Mouse (Mus musculus) ES-E14 (cell line): ENCODE results near the gene Inpp4b. TPM values are rescaled to one million over a fixed set of nuclear protein-coding genes. Genes with fewer than 3 reads are reported as not detected.

Experiments
- DNase-seq: peaks from one replicate; pipeline ENCODE4 v3.0.0-alpha.2; 2013; ENCODE audit warnings: low read depth, low spot score
- H3K27ac ChIP-seq: 2 replicates; pipeline ENCODE4 v1.5.1; 2012; ENCODE audit warnings: low read depth, mild to moderate bottlenecking, low read length, moderate library complexity, mixed read lengths; ENCODE audit not compliant: poor library complexity, insufficient read depth, severe bottlenecking
- H3K36me3 ChIP-seq: 2 replicates; pipeline ENCODE4 v1.6.1; 2012; ENCODE audit warnings: mild to moderate bottlenecking, low read length, moderate library complexity, mixed read lengths; ENCODE audit not compliant: control insufficient read depth, poor library complexity, insufficient read depth, severe bottlenecking
- H3K4me1 ChIP-seq, 2 experiments: fragments of 150-350 bp in 1 of 2; sonication (generic) in 1 of 2; 2 replicates each; pipeline ENCODE4 v1.6.1; 2012; ENCODE audit warnings: low read length in 2 of 2, mild to moderate bottlenecking in 1 of 2, mixed read lengths in 1 of 2; ENCODE audit not compliant: control insufficient read depth in 2 of 2, insufficient read depth in 2 of 2, poor library complexity in 1 of 2
- H3K4me3 ChIP-seq, 2 experiments: fragments of 150-350 bp in 1 of 2; sonication (generic) in 1 of 2; 2 replicates each; pipeline ENCODE4 v1.5.1; 2012; ENCODE audit warnings: low read length in 2 of 2, low read depth in 1 of 2, mild to moderate bottlenecking in 1 of 2, mixed read lengths in 1 of 2; ENCODE audit not compliant: insufficient read depth in 1 of 2, poor library complexity in 1 of 2, severe bottlenecking in 1 of 2
- H3K9ac ChIP-seq: 2 replicates; pipeline ENCODE4 v1.6.1; 2012; ENCODE audit warnings: low read depth, mild to moderate bottlenecking, low read length, mixed read lengths; ENCODE audit not compliant: poor library complexity, insufficient read depth, severe bottlenecking
- H3K9me3 ChIP-seq: fragments of 150-350 bp; sonication (generic); 2 replicates; pipeline ENCODE4 v1.6.1; 2012; ENCODE audit warnings: low read depth, mild to moderate bottlenecking, low read length; ENCODE audit not compliant: control insufficient read depth, insufficient read depth
- CHD2 ChIP-seq: IDR thresholded peaks from 2 replicates; pipeline ENCODE4 v1.6.1; 2014; ENCODE audit warnings: mild to moderate bottlenecking, low read depth, low read length, inconsistent platforms
- HCFC1 ChIP-seq: IDR thresholded peaks from 2 replicates; pipeline ENCODE4 v1.6.1; 2012; ENCODE audit warnings: low read length, inconsistent platforms, borderline replicate concordance; ENCODE audit not compliant: insufficient read depth
- MAFK ChIP-seq: IDR thresholded peaks from 2 replicates; pipeline ENCODE4 v1.6.1; 2014; ENCODE audit warnings: mild to moderate bottlenecking, low read depth, low read length, inconsistent platforms; ENCODE audit not compliant: insufficient read depth
- ZC3H11A ChIP-seq: IDR thresholded peaks from 2 replicates; pipeline ENCODE4 v1.6.1; 2012; ENCODE audit warnings: low read depth, mild to moderate bottlenecking, inconsistent platforms, low read length, borderline replicate concordance
- ZNF384 ChIP-seq: IDR thresholded peaks from 2 replicates; pipeline ENCODE4 v1.6.1; 2012; ENCODE audit warnings: low read depth, low read length, inconsistent platforms
- in situ Hi-C, 2 experiments: fragments of 600-800 bp; cut with MboI; formaldehyde crosslinking; loops; one replicate each; pipeline ENCODE4 v1.15.1; 2025; ENCODE audit warnings: low sequenced_read_pairs in 2 of 2, inconsistent platforms in 1 of 2; ENCODE audit not compliant: unreplicated experiment in 2 of 2
- total RNA-seq: library from RNA; depleted of rRNA; stranded (reverse); fragments of 300-350 nt; gene quantifications from 2 replicates; pipeline ENCODE4 v1.2.3, GENCODE M21; 2012

Inpp4b gene
- total RNA-seq, 1 experiment, result 0.98 TPM

GRCm38 (mm10) chr8:81862738-81863137 is 520.4 kb downstream of the Inpp4b start:
- in situ Hi-C loops, result no loop called here
- no peaks in the 10 kb centered on the region for H3K9me3 ChIP-seq
- TF ChIP-seq CHD2 (no peak), HCFC1 (no peak), ZC3H11A (no peak), MAFK (no peak), ZNF384 (no peak)
- H3K9ac ChIP-seq, result no peak overlapping the region
- no peaks in the 10 kb centered on the region for H3K4me1 ChIP-seq
- H3K4me3 ChIP-seq, result no peak overlapping the region
- H3K27ac ChIP-seq, result no peak overlapping the region
- DNase-seq, result no peak
- no peaks in the 10 kb centered on the region for H3K36me3 ChIP-seq

DNA sequence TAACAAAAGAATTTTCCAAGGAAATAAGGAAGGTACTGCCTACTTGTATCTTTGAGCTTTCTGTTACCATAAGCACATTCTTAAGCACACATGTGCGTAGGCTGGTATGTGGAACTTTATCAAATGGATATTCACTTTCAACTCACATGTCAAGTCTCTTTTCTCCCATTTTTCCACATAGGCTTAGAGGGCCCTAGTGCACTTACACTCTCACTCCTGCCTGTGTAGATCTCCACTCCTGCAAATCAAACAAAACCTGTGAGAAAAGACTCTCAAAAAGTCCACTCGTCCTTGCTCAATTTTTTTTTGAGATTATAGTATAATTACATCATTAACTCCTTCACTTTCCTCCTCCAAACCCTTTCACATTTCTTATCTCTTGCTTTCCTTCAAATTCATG is 522.0 kb downstream of the Inpp4b start:
- H3K36me3 ChIP-seq, result no peaks in the 10 kb centered on the region
- H3K4me1 ChIP-seq, result no peaks in the 10 kb centered on the region
- H3K4me3 ChIP-seq, result no peak overlapping the region
- TF ChIP-seq ZNF384, result no peak
- no peak for TF ChIP-seq HCFC1
- no peak for TF ChIP-seq ZC3H11A
- no peak for TF ChIP-seq MAFK
- TF ChIP-seq CHD2, result no peak
- no peak overlapping the region for H3K9ac ChIP-seq
- no peak overlapping the region for H3K27ac ChIP-seq
- no peaks in the 10 kb centered on the region for H3K9me3 ChIP-seq
- DNase-seq, result no peak
- in situ Hi-C loops, result no loop called here

DNA sequence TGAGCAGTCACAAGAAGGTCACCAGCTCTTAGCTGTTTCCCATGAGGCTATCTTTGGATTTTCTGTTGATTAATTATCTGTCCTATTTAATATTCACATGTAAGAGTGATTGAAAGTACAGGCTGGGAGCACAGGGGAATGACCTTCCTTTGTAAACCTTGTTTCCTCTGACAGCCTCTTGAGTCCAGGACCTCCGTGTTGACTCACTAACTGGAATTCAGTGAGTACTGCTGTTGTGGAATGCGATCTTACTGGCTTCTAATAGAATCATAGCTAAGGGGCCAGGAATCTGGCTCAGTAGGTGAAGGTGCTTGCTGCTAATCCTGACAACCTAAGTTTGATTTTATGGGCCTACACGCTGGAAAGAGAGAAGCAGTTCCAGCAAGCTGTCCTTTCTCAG is 523.3 kb downstream of the Inpp4b start:
- Histone ChIP-seq H3K9me3 (no peaks in the 10 kb centered on the region), H3K4me1 (no peaks in the 10 kb centered on the region), H3K4me3 (no peak overlapping the region), H3K9ac (no peak overlapping the region), H3K36me3 (no peaks in the 10 kb centered on the region), H3K27ac (no peak overlapping the region)
- DNase-seq, result no peak
- no peak for TF ChIP-seq MAFK
- TF ChIP-seq CHD2, result no peak
- TF ChIP-seq HCFC1, result no peak
- in situ Hi-C loops, result no loop called here

DNA sequence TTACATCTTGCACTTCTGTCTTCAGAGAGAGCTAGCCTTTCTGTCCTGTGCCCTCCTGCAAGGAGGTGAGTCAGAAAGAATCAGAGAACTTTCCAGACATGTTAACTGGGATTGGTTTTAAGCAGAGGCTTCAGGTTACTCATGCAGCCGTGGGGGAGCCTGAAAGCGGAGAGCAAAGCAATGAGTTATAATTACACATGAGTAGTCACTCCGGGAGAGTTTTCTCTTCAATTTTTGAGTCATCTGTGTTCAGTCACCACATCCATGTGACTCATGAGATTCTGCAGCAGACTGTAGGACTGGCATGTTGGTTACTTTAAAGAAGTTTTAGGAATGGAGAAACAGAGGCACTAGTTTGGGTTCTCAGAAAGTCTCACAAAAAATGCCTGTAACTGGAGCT is 524.7 kb downstream of the Inpp4b start:
- no peak for DNase-seq
- TF ChIP-seq MAFK, result no peak
- no peak for TF ChIP-seq ZC3H11A
- no peak for TF ChIP-seq ZNF384
- no peak for TF ChIP-seq HCFC1
- no peak for TF ChIP-seq CHD2
- in situ Hi-C loops, result no loop called here

DNA sequence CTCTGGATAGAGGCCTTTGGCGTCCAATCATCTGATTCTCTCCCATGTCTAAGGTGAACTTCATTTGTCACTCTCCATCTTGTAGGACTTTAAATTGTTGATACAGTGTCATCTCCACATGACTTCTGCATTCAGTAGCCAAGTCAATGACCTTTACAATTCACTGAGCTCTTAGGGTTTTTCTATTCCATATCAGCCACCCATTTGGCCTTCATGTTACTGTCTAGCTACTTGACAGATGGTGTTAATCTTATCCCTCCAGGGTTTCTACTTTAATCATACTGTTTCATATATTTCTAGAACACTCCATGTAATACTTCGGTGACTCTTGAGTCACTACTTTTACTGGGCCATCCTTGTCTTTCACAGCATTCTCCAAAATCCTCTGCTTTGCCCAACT is 528.1 kb downstream of the Inpp4b start:
- no peak overlapping the region for H3K27ac ChIP-seq
- in situ Hi-C loops, result no loop called here
- no peaks in the 10 kb centered on the region for H3K36me3 ChIP-seq
- TF ChIP-seq HCFC1, result no peak
- no peak for TF ChIP-seq CHD2
- TF ChIP-seq ZC3H11A, result no peak
- no peak for TF ChIP-seq MAFK
- H3K9ac ChIP-seq, result no peak overlapping the region
- no peak for DNase-seq
- no peaks in the 10 kb centered on the region for H3K4me1 ChIP-seq
- H3K9me3 ChIP-seq, result no peaks in the 10 kb centered on the region
- H3K4me3 ChIP-seq, result no peak overlapping the region

More for the DNA sequence above, 524.7 kb downstream of the Inpp4b start:
- no peaks in the 10 kb centered on the region for H3K9me3 ChIP-seq
- H3K27ac ChIP-seq, result no peak overlapping the region
- H3K36me3 ChIP-seq, result no peaks in the 10 kb centered on the region
- no peak overlapping the region for H3K9ac ChIP-seq
- no peaks in the 10 kb centered on the region for H3K4me1 ChIP-seq
- no peak overlapping the region for H3K4me3 ChIP-seq
